8 mouse cellular contexts compared by ENCODE assay signal in genomic region chr19:7482266-7482598, GRCm38 (mm10). TPM values are rescaled to one million over a fixed set of nuclear protein-coding genes. Genes with fewer than 3 reads are reported as not detected.
DNase-seq lines count a peak whose midpoint lies in the region; ATAC-seq and TF ChIP-seq lines count a peak whose summit lies in the region.

No protein-coding gene starts in this region.

- H3K4me2 ChIP-seq in heart, embryonic 11.5 days, result peak overlapping the region; percentile 79
- H3K4me2 ChIP-seq in heart, postnatal 0 days (ENCODE audit: low read depth, low read length), result peak overlapping the region; percentile 77

- no peak for DNase-seq in heart, postnatal 36 days
- no peak for DNase-seq in ES-E14 (ENCODE audit: low read depth, low spot score)
- no peak for DNase-seq in heart, postnatal 0 days (ENCODE audit: low spot score)
- no peak for DNase-seq in midbrain, embryonic 10.5 days (ENCODE audit: low spot score)
- DNase-seq in right cerebral cortex, adult 18-20 months, result no peak
- no peak for DNase-seq in urinary bladder, adult 18-20 months (ENCODE audit: low spot score in 2 of 2)
- no peak for DNase-seq in right cerebral cortex, postnatal 36 days (ENCODE audit: low spot score in 2 of 2)

- peaks cover 5% of the 10 kb centered on the region for H3K4me1 ChIP-seq in heart, embryonic 11.5 days (ENCODE audit: control insufficient read depth, insufficient read depth, low read length)
- peaks cover 0 to 4% of the 10 kb centered on the region in 2 experiments; a peak in 1 of 4 replicates for H3K4me1 ChIP-seq in ES-E14 (ENCODE audit: control insufficient read depth in 2 of 2, insufficient read depth in 2 of 2, low read length in 2 of 2, poor library complexity in 1 of 2)
- peaks cover 16% of the 10 kb centered on the region for H3K4me1 ChIP-seq in heart, postnatal 0 days (ENCODE audit: control insufficient read depth, insufficient read depth)
- peaks cover 27% of the 10 kb centered on the region for H3K4me1 ChIP-seq in midbrain, embryonic 10.5 days

- no peak for ATAC-seq in heart, embryonic 11.5 days (replicated peaks; ENCODE audit: insufficient number of reproducible peaks, low FRiP score, low TSS enrichment)
- no peak for ATAC-seq in heart, postnatal 0 days (ENCODE audit: insufficient read depth, low read depth)

- TF ChIP-seq EP300 in heart, postnatal 0 days (IDR thresholded peaks at IDR 0.05; ENCODE audit: low read depth), result no peak

- WGBS in heart, embryonic 11.5 days (ENCODE audit: insufficient replicate concordance), result 1% methylated on average over 7 of the region's 7 CpGs
- 0% methylated on average over 7 of the region's 7 CpGs for WGBS in heart, postnatal 0 days
- WGBS in midbrain, embryonic 10.5 days, result 0% methylated on average over 7 of the region's 7 CpGs

- no peaks in the 10 kb centered on the region for H3K27me3 ChIP-seq in heart, embryonic 11.5 days (ENCODE audit: control insufficient read depth, insufficient read depth, low read length)
- H3K27me3 ChIP-seq in heart, postnatal 0 days (ENCODE audit: control insufficient read depth, insufficient read depth, low read length), result no peaks in the 10 kb centered on the region
- no peaks in the 10 kb centered on the region for H3K27me3 ChIP-seq in midbrain, embryonic 10.5 days (ENCODE audit: low read depth, poor library complexity, severe bottlenecking)

- in situ Hi-C loops in ES-E14 (cut with MboI; ENCODE audit: low sequenced_read_pairs in 2 of 2, unreplicated experiment in 2 of 2), result no loop called here

- peak overlapping the region; percentile 99 for H3K4me3 ChIP-seq in heart, embryonic 11.5 days (ENCODE audit: low read depth, low read length)
- peak overlapping the region; percentile 89 to 98 for H3K4me3 ChIP-seq in ES-E14 (ENCODE audit: insufficient read depth in 1 of 2, low read depth in 1 of 2, low read length in 2 of 2, poor library complexity in 1 of 2, severe bottlenecking in 1 of 2)
- peak overlapping the region; percentile 95 for H3K4me3 ChIP-seq in heart, postnatal 0 days (ENCODE audit: low read depth, low read length)
- H3K4me3 ChIP-seq in midbrain, embryonic 10.5 days, result peak overlapping the region; percentile 88

- H3K9me3 ChIP-seq in heart, embryonic 11.5 days (replicated peaks; ENCODE audit: control insufficient read depth, low read length), result no peaks in the 10 kb centered on the region
- H3K9me3 ChIP-seq in ES-E14 (ENCODE audit: control insufficient read depth, insufficient read depth, low read depth, low read length), result no peaks in the 10 kb centered on the region
- no peaks in the 10 kb centered on the region for H3K9me3 ChIP-seq in heart, postnatal 0 days (replicated peaks; ENCODE audit: control insufficient read depth, low read length)
- no peaks in the 10 kb centered on the region for H3K9me3 ChIP-seq in midbrain, embryonic 10.5 days (replicated peaks)

- no peaks in the 10 kb centered on the region for H3K36me3 ChIP-seq in heart, embryonic 11.5 days (ENCODE audit: control insufficient read depth, insufficient read depth, low read length)
- no peaks in the 10 kb centered on the region for H3K36me3 ChIP-seq in ES-E14 (ENCODE audit: control insufficient read depth, insufficient read depth, low read length, poor library complexity, severe bottlenecking)
- H3K36me3 ChIP-seq in heart, postnatal 0 days (replicated peaks; ENCODE audit: control insufficient read depth, insufficient read depth, low read length), result no peaks in the 10 kb centered on the region
- H3K36me3 ChIP-seq in midbrain, embryonic 10.5 days, result peaks cover 28% of the 10 kb centered on the region

- TF ChIP-seq CTCF in heart, postnatal 0 days (IDR thresholded peaks at IDR 0.05; ENCODE audit: low read depth), result no peak

- H3K27ac ChIP-seq in heart, embryonic 11.5 days (ENCODE audit: low read depth, low read length), result peak overlapping the region; percentile 100
- peak overlapping the region; percentile 94; the same call in 1 of the 2 replicates for H3K27ac ChIP-seq in ES-E14 (ENCODE audit: insufficient read depth, low read depth, low read length, poor library complexity, severe bottlenecking)
- peak overlapping the region; percentile 100 for H3K27ac ChIP-seq in heart, postnatal 0 days (ENCODE audit: low read depth)
- H3K27ac ChIP-seq in midbrain, embryonic 10.5 days (replicated peaks), result peak overlapping the region; percentile 99

- intact Hi-C loops in heart, postnatal 36 days (cut with DNase I), result loop anchor here (5.0 kb wide), 1 partner anchor 40 kb away; no protein-coding TSS in a partner anchor

- peak overlapping the region; percentile 100 for H3K9ac ChIP-seq in heart, embryonic 11.5 days (ENCODE audit: low read depth, low read length)
- H3K9ac ChIP-seq in ES-E14 (ENCODE audit: insufficient read depth, low read depth, low read length, poor library complexity, severe bottlenecking), result peak overlapping the region; percentile 94
- H3K9ac ChIP-seq in heart, postnatal 0 days (replicated peaks; ENCODE audit: low read depth, low read length), result peak overlapping the region; percentile 94

TF ChIP-seq in ES-E14, 5 proteins besides CTCF, POLR2A, EP300 and RAD21:
- TF ChIP-seq ZNF384 (IDR thresholded peaks at IDR 0.05; ENCODE audit: low read depth, low read length) (peak; percentile 91), HCFC1 (IDR thresholded peaks at IDR 0.05; ENCODE audit: borderline replicate concordance, insufficient read depth, low read length) (no peak)

RNA-seq across cellular contexts. Expression of gene Rtn3, which starts 0.8 kb away (rescaled TPM):
- 101 and 117 TPM in 2 replicates for polyA plus RNA-seq in heart, embryonic 11.5 days (2014; fragmentation: Nextera tagmentation; extraction: Ambion mirVana)
- 10 to 100 TPM; 75.7 to 76.9 TPM for total RNA-seq in heart, postnatal 36 days (2021)
- 70.5 and 78.6 TPM in 2 replicates for total RNA-seq in ES-E14 (2012; rRNA removed)
- total RNA-seq in heart, postnatal 0 days (2014; rRNA removed; ENCODE audit: low replicate concordance), result 67.7 and 70.4 TPM in 2 replicates
- polyA plus RNA-seq in heart, postnatal 0 days (2015; fragmentation: Nextera tagmentation; extraction: Ambion mirVana), result 99.7 and 105 TPM in 2 replicates
- polyA plus RNA-seq in midbrain, embryonic 10.5 days (2016; fragmentation: Nextera tagmentation; extraction: Ambion mirVana), result 306 and 368 TPM in 2 replicates

RNA-seq across cellular contexts. Expression of gene Atl3, which starts 11.6 kb away (rescaled TPM):
- 8.9 and 9.5 TPM in 2 replicates for polyA plus RNA-seq in heart, embryonic 11.5 days (2014; fragmentation: Nextera tagmentation; extraction: Ambion mirVana)
- 10 to 100 TPM; 17.2 to 20.1 TPM for total RNA-seq in heart, postnatal 36 days (2021)
- 24.9 and 26.6 TPM in 2 replicates for total RNA-seq in ES-E14 (2012; rRNA removed)
- 15.2 and 17.1 TPM in 2 replicates for total RNA-seq in heart, postnatal 0 days (2014; rRNA removed; ENCODE audit: low replicate concordance)
- 5.4 and 6.3 TPM in 2 replicates for polyA plus RNA-seq in heart, postnatal 0 days (2015; fragmentation: Nextera tagmentation; extraction: Ambion mirVana)
- 5.3 and 5.8 TPM in 2 replicates for polyA plus RNA-seq in midbrain, embryonic 10.5 days (2016; fragmentation: Nextera tagmentation; extraction: Ambion mirVana)
